Mouse (Mus musculus) embryo, embryonic 10.5 days (tissue): ENCODE results near the gene Kcnk2.

Experiments used
- DNase-seq: peaks from one replicate; pipeline ENCODE4 v3.0.0-alpha.2; 2015; ENCODE audit warnings: low spot score

Gene Kcnk2

DNA sequence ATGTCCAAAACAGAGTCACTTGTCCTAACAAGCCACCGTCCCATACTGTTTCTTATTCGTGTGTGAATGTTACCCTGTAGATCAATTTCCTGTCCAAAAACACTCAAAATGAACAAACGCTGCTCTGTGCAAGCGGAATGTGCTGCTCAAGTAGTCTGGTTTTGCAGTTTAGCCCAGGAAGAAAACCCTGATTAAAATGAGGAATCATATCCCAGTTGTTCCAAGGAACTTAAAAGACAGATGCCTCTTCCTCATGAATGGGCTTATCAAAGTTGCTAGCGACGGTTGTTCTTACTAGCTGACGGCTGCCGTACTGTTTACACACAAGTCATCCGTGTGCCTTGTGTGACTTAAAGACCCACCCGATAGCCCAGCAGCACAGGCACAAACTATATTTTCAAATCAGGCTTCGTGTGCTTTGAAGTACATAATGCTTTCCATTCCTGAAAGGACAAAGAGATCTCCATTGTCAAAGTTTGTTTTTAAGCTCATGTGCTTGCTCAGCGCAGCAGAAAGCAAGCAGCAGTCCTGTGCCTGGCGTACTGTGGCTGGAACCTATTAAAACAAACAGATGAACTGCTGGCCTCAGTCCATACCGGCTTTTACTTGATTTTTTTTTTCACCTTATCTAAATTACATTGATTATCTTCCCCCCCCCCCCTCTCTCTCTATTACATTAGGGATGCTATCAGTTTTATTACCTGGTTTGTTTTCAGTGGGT is at the start of gene Kcnk2:
Gene Kcnk2, minus strand, starts transcription at position 51 of the 721 bp plus-strand sequence.
- DNase-seq: peak; percentile 50

DNA sequence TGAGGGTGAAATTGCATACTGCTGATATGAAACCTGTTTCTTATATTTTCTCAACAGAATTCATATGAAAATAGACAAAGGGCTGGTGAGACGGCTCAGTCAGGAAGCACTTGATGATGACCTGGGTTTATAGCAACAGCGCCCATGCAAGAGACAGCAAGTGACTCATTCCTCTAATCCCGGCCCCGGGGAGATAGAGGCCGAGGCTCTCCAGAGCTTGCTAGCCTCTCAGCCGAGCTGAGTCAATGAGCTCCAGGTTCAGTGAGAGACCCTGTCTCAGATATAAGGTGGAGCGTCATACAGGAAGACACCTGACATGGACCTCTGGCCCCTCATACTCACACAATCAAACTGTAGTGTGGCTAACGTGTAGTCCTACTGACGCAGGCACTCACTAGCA is 38.7 kb upstream of the Kcnk2 start:
- DNase-seq: no peak

DNA sequence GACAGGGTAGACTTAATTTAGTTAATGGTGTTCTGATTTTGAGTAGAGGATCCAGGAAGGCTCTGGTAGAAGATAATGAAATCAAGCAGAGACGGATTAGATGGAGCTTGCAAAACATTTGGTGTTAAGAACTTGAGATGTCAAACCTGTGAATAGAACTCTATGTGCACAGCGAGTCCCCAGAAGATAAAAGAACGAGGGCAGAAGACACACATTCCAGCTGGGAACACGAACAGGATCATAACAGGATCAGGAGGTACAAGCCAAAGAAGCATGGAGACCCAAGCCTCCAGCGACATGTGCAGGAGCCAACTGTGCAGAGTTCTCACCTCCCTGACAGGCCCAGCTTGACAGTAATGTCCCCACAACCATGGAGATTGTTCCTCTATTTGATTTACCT is 35.1 kb upstream of the Kcnk2 start:
- DNase-seq: no peak

DNA sequence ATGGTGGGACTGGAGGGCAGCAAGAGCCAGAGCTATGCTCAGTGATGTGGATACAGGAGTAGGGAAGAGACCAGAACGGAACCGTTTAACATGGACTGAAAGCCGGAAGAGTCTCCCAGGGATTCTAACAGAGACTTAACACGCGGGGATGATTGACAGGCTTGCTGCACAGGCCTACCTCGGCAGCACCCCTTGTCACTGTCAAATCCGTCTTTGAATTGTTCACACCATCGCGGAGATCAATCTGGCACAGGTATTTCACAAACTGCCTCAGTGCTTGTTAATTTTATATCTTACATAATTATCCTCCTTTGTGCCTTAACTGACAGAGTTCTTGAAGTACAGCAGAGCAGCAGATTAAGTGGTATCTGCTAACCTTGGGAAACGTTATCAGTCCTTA is 33.4 kb upstream of the Kcnk2 start:
- no peak for DNase-seq

DNA sequence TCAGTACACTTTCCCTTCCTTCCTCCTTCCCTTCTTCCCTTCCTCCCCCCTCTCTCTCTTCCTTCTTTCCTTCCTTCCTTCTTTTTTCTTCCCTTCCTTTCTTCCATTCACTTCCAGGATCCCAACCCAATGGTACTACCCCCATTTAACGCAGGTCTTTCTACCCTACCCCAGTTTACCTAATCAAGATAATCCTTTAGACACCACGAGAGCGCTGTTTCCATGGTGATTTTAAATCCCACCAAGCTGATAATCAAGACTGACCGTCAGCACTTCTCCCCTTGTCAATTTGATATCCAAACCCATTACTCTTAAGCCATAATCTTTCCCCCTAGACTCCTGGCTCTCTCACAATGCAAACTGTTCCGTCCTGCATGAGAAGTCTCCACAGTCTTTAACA is 29.4 kb upstream of the Kcnk2 start:
- DNase-seq: peak; percentile 21

DNA sequence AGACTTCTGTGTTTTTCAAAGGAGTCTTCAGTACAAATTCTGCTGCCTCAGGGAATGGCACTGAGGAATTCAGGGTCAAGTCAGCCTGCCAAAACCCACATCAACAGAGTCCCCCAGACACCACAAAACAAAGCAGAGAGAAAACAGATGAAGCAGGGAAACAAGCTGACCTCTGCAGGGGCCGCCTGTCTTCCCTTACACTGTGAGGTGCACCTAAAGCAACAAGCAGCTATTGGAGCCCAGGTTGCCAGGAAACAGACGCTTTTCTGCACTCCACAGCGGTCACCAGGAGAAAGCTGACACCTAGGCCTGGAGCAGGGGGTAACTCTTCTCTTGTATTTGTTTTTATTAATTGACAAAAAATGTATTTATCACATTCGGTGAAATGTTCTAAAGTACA is 28.5 kb upstream of the Kcnk2 start:
- peak; percentile 75 for DNase-seq

DNA sequence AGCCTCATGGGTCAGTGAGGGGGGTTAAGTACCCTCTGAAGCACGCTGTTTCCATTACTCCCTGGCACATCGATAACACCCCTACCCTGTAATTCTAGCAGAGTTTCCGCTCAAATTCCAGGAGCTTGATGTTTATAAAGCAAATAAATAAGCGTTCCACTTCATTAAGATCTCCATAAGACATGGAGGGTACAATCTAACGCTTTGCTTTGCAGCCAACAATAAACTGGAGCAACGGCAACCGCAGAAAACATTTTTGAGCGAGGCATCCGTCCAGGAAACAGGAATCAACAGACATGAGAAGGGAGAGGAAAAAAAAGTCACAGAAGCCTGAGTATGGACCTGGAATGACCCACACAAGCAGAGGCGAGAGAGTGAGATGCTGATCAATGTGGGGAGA is 27.5 kb upstream of the Kcnk2 start:
- DNase-seq: peak; percentile 17

DNA sequence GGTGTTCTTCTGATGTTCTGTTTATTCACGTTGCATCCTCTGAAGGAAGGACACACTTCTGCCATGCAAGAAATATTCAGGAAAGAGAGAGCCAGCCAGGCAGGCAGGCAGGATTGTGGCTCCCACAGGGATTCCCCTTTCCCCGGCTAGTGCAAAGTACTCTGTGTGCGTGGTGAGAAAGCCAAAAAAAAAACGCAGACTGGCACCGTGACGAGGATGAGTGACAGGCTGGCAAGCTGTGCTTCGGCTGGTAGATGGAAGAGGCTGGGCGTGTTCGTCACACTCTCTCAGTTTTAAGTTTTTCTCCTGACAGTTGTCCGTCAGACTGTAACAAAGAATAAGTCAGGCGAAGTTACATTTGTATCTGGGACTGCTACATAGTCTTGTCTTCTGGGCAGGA is 24.2 kb upstream of the Kcnk2 start:
- no peak for DNase-seq

DNA sequence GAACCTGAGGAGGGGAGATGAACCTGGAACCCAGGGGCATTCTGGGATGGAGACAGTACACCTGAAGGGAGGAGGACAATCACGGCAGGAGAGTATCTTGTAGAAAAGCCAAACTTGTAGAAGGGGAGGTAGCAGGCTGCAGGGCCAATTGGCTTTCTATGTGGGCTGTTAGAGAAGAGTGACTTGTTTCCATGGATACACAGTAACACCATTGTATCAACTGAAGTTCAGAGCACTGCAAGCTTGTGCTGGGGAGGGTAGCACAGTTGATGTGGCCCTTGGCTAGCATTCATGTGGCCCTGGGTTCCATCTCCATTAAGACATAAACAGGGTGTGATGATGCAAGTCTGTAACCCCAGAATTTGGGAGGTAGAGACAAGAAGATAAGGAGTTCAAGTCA is 17.8 kb upstream of the Kcnk2 start:
- no peak for DNase-seq

DNA sequence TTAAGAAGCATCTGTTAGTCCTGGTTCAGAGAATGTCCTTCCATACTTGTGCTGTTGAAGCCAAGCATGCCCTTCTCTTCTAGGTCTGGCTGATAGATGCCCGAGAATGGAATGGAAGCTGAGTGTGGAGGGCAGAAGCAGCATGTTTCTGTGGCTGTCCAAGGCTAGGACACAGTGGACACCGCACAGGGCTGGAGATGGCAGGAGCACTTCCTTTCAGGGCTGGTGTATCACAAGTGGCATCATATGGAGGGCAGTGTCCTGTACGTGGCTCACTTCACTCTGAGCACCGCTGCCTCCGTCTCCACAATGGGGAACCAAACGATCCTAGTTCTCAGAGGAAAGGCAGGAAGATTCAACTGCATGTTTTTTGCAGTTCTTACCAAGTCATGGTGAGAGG is 7.8 kb upstream of the Kcnk2 start:
- DNase-seq: no peak

DNA sequence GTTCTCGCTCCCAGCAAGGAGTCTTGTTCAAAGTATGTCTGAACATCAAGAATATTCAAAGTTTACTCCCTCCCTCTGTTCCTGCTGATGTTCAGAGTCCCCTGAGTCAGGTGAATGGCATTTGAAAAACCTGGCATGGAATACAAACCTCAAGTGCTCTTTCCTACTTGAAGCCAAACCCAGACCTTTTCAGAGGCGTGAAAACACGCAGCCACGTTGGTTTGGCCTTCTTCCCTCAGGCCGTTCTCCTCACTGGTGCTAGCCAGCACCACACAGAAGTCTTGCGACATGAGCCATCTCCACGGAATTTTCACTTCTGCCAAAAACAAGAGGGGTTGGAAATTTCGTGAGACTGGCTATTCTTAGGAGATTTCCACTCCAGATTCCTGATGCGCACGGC is 3.1 kb upstream of the Kcnk2 start:
- DNase-seq: no peak

DNA sequence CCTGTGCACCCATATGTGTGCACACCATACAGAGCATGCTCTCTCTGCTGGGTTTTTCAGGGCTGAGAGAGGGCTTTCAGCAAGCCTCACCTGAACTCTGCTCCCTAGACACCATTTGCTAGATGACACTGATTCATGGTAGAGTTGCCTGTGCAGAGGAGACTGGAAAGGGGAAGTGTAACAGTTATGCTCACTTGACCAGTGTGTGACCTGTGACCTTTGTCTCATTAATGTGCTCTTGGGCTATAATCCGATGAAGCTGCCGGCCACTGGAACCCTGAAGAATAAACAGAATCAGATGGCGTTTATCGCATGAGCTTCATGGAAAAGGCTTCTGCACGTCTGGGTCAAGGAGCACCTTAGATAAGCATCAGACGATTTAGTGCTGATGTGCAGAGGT is 1.5 kb upstream of the Kcnk2 start:
- DNase-seq: peak; percentile 65

DNA sequence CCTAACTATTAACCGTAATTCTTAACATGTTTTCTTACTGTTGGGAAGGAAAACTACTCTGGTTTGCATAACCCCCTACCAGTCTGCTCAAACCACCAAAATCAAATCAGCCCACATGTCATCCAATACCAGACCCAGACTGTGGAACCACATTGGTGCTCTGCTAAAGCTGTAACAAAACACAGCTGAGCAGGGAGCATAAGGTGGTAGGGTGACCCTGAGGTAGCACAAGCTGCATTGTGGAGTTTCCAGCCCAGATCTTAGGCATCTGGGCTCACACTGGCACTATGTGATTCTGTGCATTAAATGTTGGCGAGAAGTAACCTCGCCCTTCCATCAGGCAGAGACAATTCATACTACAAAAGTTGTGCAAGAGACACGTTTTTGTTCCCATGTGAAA is 1.1 kb upstream of the Kcnk2 start:
- peak; percentile 43 for DNase-seq

DNA sequence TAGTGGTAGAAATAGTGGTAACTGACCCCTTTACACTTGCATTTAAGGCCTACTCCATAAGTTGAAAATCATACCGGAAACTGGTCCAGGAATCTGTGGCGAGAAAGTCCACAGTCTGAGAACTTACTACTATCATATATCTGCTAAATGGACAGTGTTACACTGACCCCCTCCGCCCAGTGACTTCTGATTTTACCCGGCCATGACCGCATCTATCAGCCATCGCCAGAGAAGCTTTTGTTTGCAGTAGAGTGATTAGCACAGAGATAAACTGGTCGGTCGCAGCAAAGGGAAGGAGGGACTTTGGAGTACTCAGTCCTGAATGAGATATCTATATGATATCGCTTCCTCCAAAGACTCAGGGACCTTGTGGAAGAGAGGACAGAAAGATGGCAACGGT is 15.2 kb downstream of the Kcnk2 start:
- no peak for DNase-seq

DNA sequence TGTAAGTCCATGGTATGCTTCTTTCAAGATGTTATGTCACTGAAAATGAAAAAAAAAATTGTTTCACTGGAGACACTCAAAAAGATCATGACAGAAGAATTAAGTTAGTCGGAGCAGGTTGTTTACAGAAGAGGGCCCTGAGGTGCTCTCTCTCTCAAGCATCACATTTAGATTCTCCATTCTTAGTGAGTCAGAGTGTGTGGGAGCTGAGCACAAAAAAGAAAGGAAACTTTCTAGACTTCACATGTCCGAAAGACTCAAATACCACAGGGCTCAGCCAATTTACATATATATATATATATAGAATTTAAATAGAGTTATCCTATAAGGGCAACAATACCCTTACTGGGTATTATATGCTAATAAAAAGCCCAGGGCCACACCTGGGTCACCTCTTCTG is 15.9 kb downstream of the Kcnk2 start:
- DNase-seq: no peak

DNA sequence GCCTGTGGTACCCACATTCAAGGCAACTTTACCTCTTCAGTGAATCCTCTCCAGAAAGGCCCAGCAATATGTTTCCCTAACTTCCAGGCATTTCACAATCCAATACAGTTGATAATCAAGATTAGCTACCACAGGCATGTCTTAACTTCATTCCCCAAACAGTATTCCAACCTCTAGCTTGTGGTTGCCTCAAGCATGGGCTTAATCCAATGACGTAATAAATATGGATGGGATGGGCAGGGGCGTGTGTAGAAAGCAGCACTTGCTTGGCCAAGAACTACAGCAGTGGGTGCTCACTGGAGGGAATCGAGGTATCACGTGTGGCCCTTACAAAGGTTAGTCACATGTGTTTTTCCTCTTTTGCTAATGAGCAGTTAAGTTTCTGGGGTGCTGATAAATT is 34.4 kb downstream of the Kcnk2 start:
- no peak for DNase-seq

DNA sequence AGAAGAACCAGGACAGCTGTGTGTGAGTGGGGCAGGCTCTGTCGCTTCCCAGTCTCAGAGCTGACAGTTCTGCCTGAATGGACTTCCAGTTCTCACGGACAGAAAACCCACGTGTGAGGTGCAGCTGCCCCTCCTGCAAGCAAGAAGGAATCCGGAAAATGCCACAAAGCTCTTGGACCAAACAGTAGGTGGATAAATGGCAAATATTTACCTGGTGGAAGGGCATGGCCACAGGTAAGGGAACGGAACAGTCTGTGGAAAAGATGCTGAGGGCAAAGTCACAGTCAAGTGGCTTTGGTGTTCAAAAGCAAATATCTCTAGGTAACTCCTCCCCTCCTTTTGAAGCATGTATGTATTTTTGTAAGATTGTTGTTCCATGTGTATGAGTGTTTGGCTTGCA is 37.9 kb downstream of the Kcnk2 start:
- no peak for DNase-seq

DNA sequence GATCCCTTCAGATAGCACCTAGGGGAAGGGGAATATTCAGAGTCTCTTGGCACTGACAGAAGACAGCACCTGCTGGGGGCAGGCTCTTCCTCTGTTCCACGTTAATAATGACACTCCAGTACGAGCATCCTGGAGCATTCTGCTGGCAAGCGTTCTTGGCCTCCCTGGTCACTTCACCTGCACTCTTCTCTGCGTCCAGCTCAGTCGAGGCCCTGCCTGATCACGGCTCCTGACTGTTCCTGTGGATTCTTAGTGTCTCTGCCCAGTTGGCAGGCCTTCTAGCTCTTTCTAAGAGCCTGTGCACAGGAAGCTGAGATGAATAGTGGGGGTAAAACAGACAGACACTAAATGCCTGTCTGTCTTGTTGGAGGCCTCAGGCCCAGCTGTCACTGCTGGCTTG is 39.5 kb downstream of the Kcnk2 start:
- DNase-seq: no peak

DNA sequence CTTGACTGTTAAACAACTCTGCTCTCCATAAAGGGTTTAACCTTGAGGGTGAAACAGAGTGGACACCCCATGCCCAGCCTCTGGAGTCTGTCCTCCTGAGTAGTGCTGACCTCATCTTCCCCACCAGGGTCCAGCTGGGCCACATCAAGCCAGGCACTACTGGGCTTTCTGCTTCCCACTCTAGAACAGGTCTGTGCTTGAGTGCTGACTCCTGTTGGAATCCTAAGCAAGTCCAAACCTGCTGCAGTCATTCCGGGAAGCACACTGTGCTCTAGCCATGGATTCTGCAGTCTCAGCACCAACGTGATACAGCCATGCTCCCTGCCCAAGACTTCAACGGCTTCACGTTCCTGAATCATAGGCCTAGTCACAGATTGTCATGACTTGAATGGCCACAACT is 42.4 kb downstream of the Kcnk2 start:
- DNase-seq: no peak

DNA sequence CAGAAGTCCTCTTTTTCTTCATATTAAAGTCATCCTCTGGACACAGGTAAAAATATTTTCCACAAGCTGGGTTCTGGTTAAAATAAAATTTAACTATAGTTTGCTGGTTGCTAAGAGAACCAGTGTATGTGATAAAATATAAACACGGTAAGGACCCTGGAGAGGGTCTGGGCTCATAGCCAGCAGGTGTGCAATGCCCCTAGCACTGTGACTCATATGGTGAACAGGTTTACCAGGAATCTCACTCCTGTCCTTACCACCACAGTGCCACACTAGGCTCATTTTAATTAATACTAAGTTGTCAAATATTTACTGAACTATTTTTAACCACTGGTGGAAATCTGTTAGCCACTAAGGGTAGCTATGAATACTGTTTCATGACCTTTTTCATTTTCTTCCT is 48.2 kb downstream of the Kcnk2 start:
- DNase-seq: no peak

DNA sequence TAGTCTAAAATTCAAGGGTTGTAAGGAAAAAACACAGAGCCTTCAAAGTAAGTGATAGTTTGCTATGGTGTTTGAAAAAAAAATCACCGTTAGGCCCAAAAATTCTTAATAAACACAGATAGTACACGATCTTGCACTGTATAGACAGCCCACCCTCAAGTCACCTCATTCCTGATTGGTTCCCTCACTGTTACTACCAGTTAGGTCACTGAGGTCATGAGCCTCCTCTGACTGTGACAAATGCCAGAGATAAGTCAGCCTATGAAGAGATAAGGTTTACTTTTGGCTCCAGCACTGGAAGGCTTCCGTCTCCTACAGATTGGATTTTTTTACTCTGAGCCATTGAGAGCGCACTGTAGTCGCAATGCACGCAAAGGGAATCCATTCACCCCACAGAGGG is 50.3 kb downstream of the Kcnk2 start:
- no peak for DNase-seq

DNA sequence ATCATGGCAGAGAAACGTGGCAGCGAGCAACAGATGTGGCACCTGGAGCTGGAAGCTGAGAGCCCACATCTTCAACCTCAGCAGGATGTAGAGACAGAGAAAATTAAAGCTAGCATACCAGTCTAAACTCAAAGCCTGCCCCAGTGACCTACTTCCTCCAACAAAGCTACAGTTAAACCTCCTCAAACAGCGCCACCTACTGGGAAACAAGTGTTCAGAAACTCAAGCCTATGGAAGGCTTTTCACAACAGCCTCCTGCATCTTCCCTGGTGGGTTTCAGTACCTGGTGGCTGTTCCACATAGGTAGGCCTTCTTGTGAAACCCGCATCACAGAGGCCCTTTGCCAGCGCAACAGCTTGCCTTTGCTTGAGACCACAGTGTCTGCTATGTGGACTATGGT is 52.9 kb downstream of the Kcnk2 start:
- no peak for DNase-seq

DNA sequence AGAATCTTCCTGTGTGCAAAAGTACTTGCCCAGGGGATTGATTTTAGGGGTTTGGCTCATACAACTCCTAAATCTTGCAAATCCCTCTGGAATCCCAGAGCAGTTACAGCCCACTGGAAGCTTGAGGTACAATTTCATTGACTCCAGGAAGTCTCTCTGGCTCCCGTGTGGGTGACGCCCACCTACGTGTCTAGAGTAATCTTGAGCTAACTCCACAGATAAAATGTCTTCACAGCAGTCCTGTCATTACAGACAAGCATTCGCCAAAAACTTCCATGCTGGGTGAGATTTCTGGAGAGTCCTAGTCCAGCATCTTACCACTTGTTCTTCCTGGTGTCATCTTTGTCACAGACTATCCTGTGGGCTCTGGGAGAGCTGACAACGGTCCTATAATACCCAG is 56.9 kb downstream of the Kcnk2 start:
- DNase-seq: no peak
